Mouse (Mus musculus) G1E (cell line): ENCODE data around the gene Dll3. TPM values are rescaled to one million over a fixed set of nuclear protein-coding genes. Genes with fewer than 3 reads are reported as not detected.

Experiments used
- ATAC-seq: 2 replicates; pipeline ENCODE4 v1.8.0; 2016; ENCODE audit warnings: mild to moderate bottlenecking; ENCODE audit not compliant: insufficient number of reproducible peaks, poor library complexity, low FRiP score, severe bottlenecking; ENCODE audit errors: extremely low read depth
- DNase-seq: peaks from one replicate; pipeline ENCODE4 v3.0.0; 2012; ENCODE audit warnings: low spot score
- H3K27me3 ChIP-seq: 2 replicates; pipeline ENCODE4 v1.6.1; 2012; ENCODE audit warnings: mild to moderate bottlenecking, low read length, inconsistent platforms; ENCODE audit not compliant: insufficient read depth
- H3K36me3 ChIP-seq: replicated peaks from 2 replicates; pipeline ENCODE3; 2012; ENCODE audit warnings: mild to moderate bottlenecking, inconsistent platforms
- H3K4me1 ChIP-seq: 2 replicates; pipeline ENCODE4 v1.6.1; 2012; ENCODE audit warnings: low read depth, low read length, inconsistent platforms, mixed read lengths; ENCODE audit not compliant: insufficient read depth
- H3K4me3 ChIP-seq: 2 replicates; pipeline ENCODE4 v1.5.1; 2012; ENCODE audit warnings: low read depth, mild to moderate bottlenecking, inconsistent platforms, low read length, moderate library complexity, mixed read lengths
- H3K9me3 ChIP-seq: replicated peaks from 2 replicates; pipeline ENCODE4 v1.6.1; 2012; ENCODE audit warnings: inconsistent platforms
- CTCF ChIP-seq: IDR thresholded peaks from 2 replicates; pipeline ENCODE4 v1.5.1; 2012; ENCODE audit warnings: low read depth, low read length, inconsistent platforms, mixed read lengths
- GATA1 ChIP-seq: IDR thresholded peaks from 2 replicates; pipeline ENCODE4 v1.6.1; 2012; ENCODE audit warnings: borderline replicate concordance, low read length, inconsistent platforms, mixed read lengths
- GATA2 ChIP-seq: IDR thresholded peaks from 2 replicates; pipeline ENCODE4 v1.6.1; 2012; ENCODE audit warnings: low read depth, low read length, inconsistent platforms, borderline replicate concordance
- POLR2AphosphoS5 ChIP-seq: IDR thresholded peaks from 2 replicates; pipeline ENCODE4 v1.6.1; 2012; ENCODE audit warnings: low read depth, low read length, inconsistent platforms; ENCODE audit not compliant: insufficient replicate concordance
- TAL1 ChIP-seq: conservative IDR thresholded peaks from 2 replicates; pipeline ENCODE4 v1.6.1; 2012; ENCODE audit warnings: low read depth, low read length, inconsistent platforms, mixed read lengths
- polyA plus RNA-seq: library from polyadenylated mRNA; stranded (reverse); fragments of >175 nt; gene quantifications from 2 replicates; pipeline ENCODE4 v1.2.3, GENCODE M21; 2012
- total RNA-seq, 2 experiments: library from RNA; stranded (forward) in 1 of 2; stranded (reverse) in 1 of 2; fragments of 200-1000 nt in 1 of 2; fragments of >200 nt in 1 of 2; fragmentation: Nextera tagmentation in 1 of 2; gene quantifications; 2 replicates each; pipeline ENCODE4 v1.2.3; 2014 to 2017

Gene Dll3
- total and polyA plus RNA-seq, 3 experiments: 0.23 to 0.49 TPM; not detected in 1

- no peak for DNase-seq
- TF ChIP-seq GATA2 (no peak), GATA1 (no peak), POLR2AphosphoS5 (no peak), CTCF (no peak)
- ATAC-seq: no peak
- Histone ChIP-seq H3K36me3 (peaks cover 96% of the 10 kb centered on the region), H3K4me3 (no peak overlapping the region), H3K9me3 (no peaks in the 10 kb centered on the region), H3K4me1 (peaks cover 8% of the 10 kb centered on the region; the same call in 1 of the 2 replicates), H3K27me3 (no peaks in the 10 kb centered on the region)
These were observed 26.2 kb upstream of the Dll3 start for GRCm38 (mm10) chr7:28328260-28328659.

- Histone ChIP-seq H3K9me3 (no peaks in the 10 kb centered on the region), H3K4me1 (peaks cover 13% of the 10 kb centered on the region), H3K27me3 (no peaks in the 10 kb centered on the region), H3K36me3 (peaks cover 98% of the 10 kb centered on the region), H3K4me3 (no peak overlapping the region)
- DNase-seq (no peak), ATAC-seq (no peak)
- TF ChIP-seq CTCF (no peak), GATA1 (no peak), TAL1 (no peak), GATA2 (no peak), POLR2AphosphoS5 (no peak)
These were observed 24.4 kb upstream of the Dll3 start for GRCm38 (mm10) chr7:28326457-28326856.

- Histone ChIP-seq H3K27me3 (no peaks in the 10 kb centered on the region), H3K4me3 (no peak overlapping the region), H3K36me3 (peaks cover 98% of the 10 kb centered on the region), H3K4me1 (peaks cover 13% of the 10 kb centered on the region), H3K9me3 (no peaks in the 10 kb centered on the region)
- TF ChIP-seq POLR2AphosphoS5 (no peak), GATA1 (no peak), CTCF (no peak), GATA2 (no peak), TAL1 (no peak)
- DNase-seq (no peak), ATAC-seq (no peak)
These were observed 23.3 kb upstream of the Dll3 start for GRCm38 (mm10) chr7:28325293-28325692.

GRCm38 (mm10) chr7:28321974-28322720 is 20.1 kb upstream of the Dll3 start:
- Histone ChIP-seq H3K4me1 (peaks cover 15% of the 10 kb centered on the region), H3K9me3 (no peaks in the 10 kb centered on the region), H3K36me3 (peaks cover 100% of the 10 kb centered on the region), H3K27me3 (no peaks in the 10 kb centered on the region), H3K4me3 (no peak overlapping the region)
- TF ChIP-seq TAL1: no peak
- TF ChIP-seq GATA1: no peak
- TF ChIP-seq GATA2: no peak
- no peak for TF ChIP-seq POLR2AphosphoS5
- TF ChIP-seq CTCF: no peak
- DNase-seq (no peak), ATAC-seq (no peak)

- Histone ChIP-seq H3K4me1 (peaks cover 18% of the 10 kb centered on the region), H3K9me3 (no peaks in the 10 kb centered on the region), H3K27me3 (no peaks in the 10 kb centered on the region), H3K36me3 (peaks cover 99% of the 10 kb centered on the region), H3K4me3 (no peak overlapping the region)
- ATAC-seq (no peak), DNase-seq (no peak)
- TF ChIP-seq CTCF (no peak), GATA1 (no peak), GATA2 (no peak), POLR2AphosphoS5 (no peak), TAL1 (no peak)
These were observed 16.7 kb upstream of the Dll3 start for GRCm38 (mm10) chr7:28318714-28319113.

- TF ChIP-seq GATA2 (no peak), CTCF (no peak), POLR2AphosphoS5 (no peak)
- Histone ChIP-seq H3K4me3 (no peak overlapping the region), H3K4me1 (peaks cover 19% of the 10 kb centered on the region), H3K36me3 (peaks cover 92% of the 10 kb centered on the region), H3K9me3 (no peaks in the 10 kb centered on the region), H3K27me3 (no peaks in the 10 kb centered on the region)
- DNase-seq: no peak
- no peak for ATAC-seq
These were observed 16.0 kb upstream of the Dll3 start for GRCm38 (mm10) chr7:28318036-28318435.
